Comparison of ENCODE assay signal across 28 mouse cellular contexts in genomic region chr14:62339196-62339595, GRCm38 (mm10). TPM values are rescaled to one million over a fixed set of nuclear protein-coding genes. Genes with fewer than 3 reads are reported as not detected.
DNase-seq lines count a peak whose midpoint lies in the region; ATAC-seq lines count a peak whose summit lies in the region.
"Had no signal": no experiment of that assay in that cellular context is flagged by ENCODE, and none has a peak within 500 bp of the region (broad histone marks: within the 10 kb centered on the region; RNA-seq: fewer than 3 reads in every experiment).

No protein-coding gene starts in this region.

- DNase-seq in gastrocnemius, postnatal 14 days, result peak; percentile 20
- DNase-seq in gastrocnemius, adult 18-20 months (ENCODE audit: low spot score), result no peak
- peak; percentile 36 to 38 for DNase-seq in heart, postnatal 10 days
- no peak for DNase-seq in heart, adult 9 months (ENCODE audit: low spot score in 2 of 2)
- DNase-seq in lung, postnatal 36 days, result peak; percentile 20
- DNase-seq in lung, postnatal 25 days (ENCODE audit: low spot score), result no peak
- DNase-seq in forebrain, embryonic 14.5 days (ENCODE audit: low spot score), result no peak
- DNase-seq: cerebellum, adult 8-10 months; cerebellum, postnatal 25 days; gastrocnemius, postnatal 36 days; kidney, adult 18-20 months; kidney, postnatal 25 days; lung, postnatal 10 days; right cerebral cortex, postnatal 25 days; thymus, postnatal 14 days had no signal

- no peak overlapping the region for H3K4me3 ChIP-seq in liver, embryonic 16.5 days (ENCODE audit: low read depth, low read length)
- no peak overlapping the region for H3K4me3 ChIP-seq in forebrain, embryonic 14.5 days (ENCODE audit: low read depth, low read length)
- H3K4me3 ChIP-seq: embryonic facial prominence, embryonic 10.5 days; embryonic facial prominence, embryonic 15.5 days; forebrain, embryonic 12.5 days; heart, embryonic 10.5 days; kidney, embryonic 15.5 days; midbrain, embryonic 10.5 days; stomach, embryonic 15.5 days had no signal

- peaks cover 19% of the 10 kb centered on the region for H3K4me1 ChIP-seq in liver, embryonic 16.5 days (ENCODE audit: control insufficient read depth, low read depth, low read length)
- peaks cover 16% of the 10 kb centered on the region for H3K4me1 ChIP-seq in forebrain, embryonic 14.5 days (ENCODE audit: control insufficient read depth, insufficient read depth, low read length)

- no peak overlapping the region for H3K4me2 ChIP-seq in liver, embryonic 16.5 days (ENCODE audit: low read depth, low read length)
- no peak overlapping the region for H3K4me2 ChIP-seq in forebrain, embryonic 14.5 days (ENCODE audit: low read length)
- H3K4me2 ChIP-seq: embryonic facial prominence, embryonic 15.5 days; forebrain, embryonic 12.5 days; kidney, embryonic 15.5 days; stomach, embryonic 15.5 days had no signal

- intact Hi-C loops in gastrocnemius, postnatal 14 days (cut with DNase I; ENCODE audit: low total_unique reads), result loop anchor here (10.0 kb wide), 1 partner anchor 116 kb away; the partner anchor contains the start of gene Gucy1b2
- intact Hi-C loops in heart, postnatal 10 days (cut with DNase I), result no loop called here

- H3K9me3 ChIP-seq in liver, embryonic 16.5 days (replicated peaks; ENCODE audit: control insufficient read depth, low read length), result no peaks in the 10 kb centered on the region
- no peaks in the 10 kb centered on the region for H3K9me3 ChIP-seq in forebrain, embryonic 14.5 days (replicated peaks; ENCODE audit: control insufficient read depth, low read length)
- H3K9me3 ChIP-seq: embryonic facial prominence, embryonic 10.5 days; embryonic facial prominence, embryonic 15.5 days; forebrain, embryonic 12.5 days; heart, embryonic 10.5 days; kidney, embryonic 15.5 days; midbrain, embryonic 10.5 days; stomach, embryonic 15.5 days had no signal

- H3K27ac ChIP-seq in liver, embryonic 16.5 days (ENCODE audit: low read length), result no peak overlapping the region
- H3K27ac ChIP-seq in forebrain, embryonic 14.5 days (ENCODE audit: low read depth, low read length), result no peak overlapping the region
- H3K27ac ChIP-seq: embryonic facial prominence, embryonic 10.5 days; embryonic facial prominence, embryonic 15.5 days; forebrain, embryonic 12.5 days; heart, embryonic 10.5 days; kidney, embryonic 15.5 days; midbrain, embryonic 10.5 days; stomach, embryonic 15.5 days had no signal

- peak; percentile 45; the same call in 1 of the 2 replicates for ATAC-seq in liver, embryonic 16.5 days (ENCODE audit: low read depth)
- no peak for ATAC-seq in forebrain, embryonic 14.5 days
- ATAC-seq: hindbrain, embryonic 16.5 days; midbrain, embryonic 16.5 days had no signal

- H3K27me3 ChIP-seq in liver, embryonic 16.5 days (ENCODE audit: control insufficient read depth, insufficient read depth, low read depth, low read length), result no peaks in the 10 kb centered on the region
- no peaks in the 10 kb centered on the region for H3K27me3 ChIP-seq in forebrain, embryonic 14.5 days (replicated peaks; ENCODE audit: control insufficient read depth, insufficient read depth, low read length)
- H3K27me3 ChIP-seq: embryonic facial prominence, embryonic 15.5 days; forebrain, embryonic 12.5 days; kidney, embryonic 15.5 days; stomach, embryonic 15.5 days had no signal

- no peak overlapping the region for H3K9ac ChIP-seq in liver, embryonic 16.5 days (ENCODE audit: low read depth, low read length)
- H3K9ac ChIP-seq in forebrain, embryonic 14.5 days (ENCODE audit: low read length), result no peak overlapping the region
- H3K9ac ChIP-seq: embryonic facial prominence, embryonic 15.5 days; forebrain, embryonic 12.5 days; kidney, embryonic 15.5 days; stomach, embryonic 15.5 days had no signal

- 72% methylated on average over 1 of the region's 1 CpGs for WGBS in liver, embryonic 16.5 days (ENCODE audit: insufficient replicate concordance)
- 80% methylated on average over 1 of the region's 1 CpGs for WGBS in forebrain, embryonic 14.5 days

- no peaks in the 10 kb centered on the region for H3K36me3 ChIP-seq in liver, embryonic 16.5 days (ENCODE audit: control insufficient read depth, insufficient read depth)
- 0 out of 2 replicates have a peak, but pooled peaks cover 4% of the 10 kb centered on the region for H3K36me3 ChIP-seq in forebrain, embryonic 14.5 days (ENCODE audit: control insufficient read depth, insufficient read depth, low read length)
- H3K36me3 ChIP-seq: kidney, embryonic 15.5 days; stomach, embryonic 15.5 days had no signal

RNA-seq across cellular contexts. Expression of gene Dleu7, which starts 46.3 kb away (rescaled TPM):
- not detected for total RNA-seq in gastrocnemius, postnatal 14 days (2021)
- under 1 TPM in 1 of 2 experiments, not detected in 1; 0.17 TPM for total RNA-seq in gastrocnemius, adult 18-20 months (2021)
- under 1 TPM in 1 of 2 experiments, not detected in 1; 0.17 TPM for total RNA-seq in heart, postnatal 10 days (2021)
- 0.13 TPM in 1 of 2 replicates, not detected in the other for polyA plus RNA-seq in liver, embryonic 16.5 days (2015; fragmentation: Nextera tagmentation; extraction: Ambion mirVana)
- polyA plus RNA-seq in forebrain, embryonic 14.5 days (2014; fragmentation: Nextera tagmentation; extraction: Ambion mirVana), result 24.3 and 28.2 TPM in 2 replicates
- total RNA-seq: gastrocnemius, postnatal 36 days; liver, adult 2 months; neutrophil, adult 5-6 weeks had no signal
- polyA plus RNA-seq: C2C12 had no signal

RNA-seq across cellular contexts. Expression of gene Rnaseh2b, which starts 46.8 kb away (rescaled TPM):
- 1 to 10 TPM; 4.3 to 5.6 TPM for total RNA-seq in gastrocnemius, postnatal 14 days (2021)
- total RNA-seq in gastrocnemius, adult 18-20 months (2021), result 1 to 10 TPM; 4.1 to 4.4 TPM
- 10 to 100 TPM; 21.1 to 26.8 TPM for total RNA-seq in heart, postnatal 10 days (2021)
- 36.7 and 44.9 TPM in 2 replicates for polyA plus RNA-seq in liver, embryonic 16.5 days (2015; fragmentation: Nextera tagmentation; extraction: Ambion mirVana)
- polyA plus RNA-seq in forebrain, embryonic 14.5 days (2014; fragmentation: Nextera tagmentation; extraction: Ambion mirVana), result 79.6 and 82.6 TPM in 2 replicates

Comparison
In these comparisons a context has a peak if more than half of its experiments do, and no peak if none do; other contexts are left out.
1. DNase-seq: peak in gastrocnemius, postnatal 14 days (single experiment), heart, postnatal 10 days (2 of 2) and lung, postnatal 36 days (single experiment); none in gastrocnemius, adult 18-20 months (single experiment), heart, adult 9 months (0 of 2), lung, postnatal 25 days (single experiment) and forebrain, embryonic 14.5 days (single experiment).